Mouse (Mus musculus): ENCODE measurements at regions not wholly inside any gene's neighbourhood (a gene's known extent, or its start where the extent isn't known, plus 50 kb on each side); places are given as distances from the start of the nearest gene placed in this dataset.

- Histone ChIP-seq H3K4me3 (no peak overlapping the region), H3K27me3 (ENCODE audit: control insufficient read depth, insufficient read depth, insufficient read length) (no peaks in the 10 kb centered on the region), H3K4me2 (ENCODE audit: low read depth) (no peak overlapping the region), H3K79me2 (ENCODE audit: control insufficient read depth, insufficient read depth) (no peaks in the 10 kb centered on the region), H3K36me3 (ENCODE audit: control insufficient read depth, insufficient read depth) (no peaks in the 10 kb centered on the region), H3ac (ENCODE audit: control insufficient read depth, insufficient read length) (no peak overlapping the region)
- TF ChIP-seq SRF (IDR thresholded peaks at IDR 0.05; ENCODE audit: control insufficient read depth, insufficient read length, low read depth) (no peak), MYOD1 (IDR thresholded peaks at IDR 0.05; ENCODE audit: control insufficient read depth in 1 of 3, insufficient read length in 2 of 3, low read depth in 2 of 3) (no peak)
These were observed 71.4 kb upstream of the Edil3 start for GRCm38 (mm10) chr13:88749916-88750315.
